Mouse (Mus musculus) cerebellum, adult 18-20 months (tissue): ENCODE measurements at regions not wholly inside any gene's neighbourhood (a gene's known extent, or its start where the extent isn't known, plus 50 kb on each side); places are given as distances from the start of the nearest gene placed in this dataset.
A peak's percentile ranks its signal among the peaks of the same experiment; 100 is the strongest.

Experiments used
- DNase-seq, 2 experiments: peaks; one replicate each; pipeline ENCODE4 v3.0.0; 2021

DNA sequence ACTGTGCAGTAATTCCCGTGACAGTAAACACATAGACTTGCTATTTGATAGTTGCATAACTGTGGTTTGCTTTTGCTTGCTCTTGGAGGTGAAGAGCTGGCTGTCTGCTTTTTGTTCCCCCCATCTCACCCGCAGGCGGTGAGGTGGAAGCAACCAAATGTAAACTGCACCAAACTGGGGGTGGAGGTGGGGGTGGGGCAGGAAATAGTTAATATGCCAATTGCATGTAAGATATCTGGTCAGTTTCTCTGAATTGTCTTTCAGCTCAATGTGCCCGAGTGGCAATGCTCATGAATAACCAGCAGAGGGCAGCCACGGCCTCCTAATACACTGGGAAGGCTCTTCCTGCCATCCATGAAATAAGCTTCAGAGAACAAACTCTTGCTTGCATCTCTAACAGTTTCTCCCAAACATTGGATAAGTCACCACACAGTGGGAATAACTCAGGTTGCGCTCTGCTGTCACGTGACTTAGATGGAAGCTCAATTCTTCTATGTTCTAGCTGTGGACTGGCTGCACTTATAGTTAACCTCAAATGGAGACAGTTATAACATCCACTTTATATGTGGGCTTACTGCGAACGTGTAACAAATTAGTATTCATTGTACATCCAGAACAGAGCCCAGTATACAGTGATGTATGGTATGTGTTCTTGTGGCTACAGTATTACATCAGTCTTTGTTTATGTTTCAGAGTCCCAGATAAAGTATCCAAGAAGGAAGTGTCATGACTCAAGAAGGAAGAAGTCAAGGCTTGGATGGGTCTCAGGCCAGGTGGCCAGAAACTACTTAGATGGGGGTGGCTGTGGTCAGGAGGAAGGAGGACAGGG, 62.0 kb upstream of the Egflam start:
- peak; percentile 57 to 67 for DNase-seq

DNA sequence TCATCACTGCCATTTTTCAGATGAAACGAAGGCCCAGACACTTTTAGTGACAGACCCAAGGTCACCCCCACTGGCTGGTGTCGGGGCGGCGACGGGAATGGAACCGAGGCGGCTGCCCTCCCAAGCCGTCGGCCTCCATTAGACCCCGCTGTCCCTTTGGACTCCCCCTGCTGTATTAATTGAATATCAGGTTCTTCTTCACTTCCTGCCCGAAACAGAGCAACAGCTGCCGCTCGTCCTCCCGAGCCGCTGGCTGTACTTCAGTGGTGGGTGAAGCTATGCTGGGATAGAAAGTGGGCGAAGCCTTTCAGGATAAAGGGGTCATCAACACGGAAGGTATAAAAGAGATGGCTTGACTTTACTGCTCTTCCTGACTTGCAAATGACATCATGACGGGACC, 64.4 kb upstream of the Egflam start:
- DNase-seq = no peak

DNA sequence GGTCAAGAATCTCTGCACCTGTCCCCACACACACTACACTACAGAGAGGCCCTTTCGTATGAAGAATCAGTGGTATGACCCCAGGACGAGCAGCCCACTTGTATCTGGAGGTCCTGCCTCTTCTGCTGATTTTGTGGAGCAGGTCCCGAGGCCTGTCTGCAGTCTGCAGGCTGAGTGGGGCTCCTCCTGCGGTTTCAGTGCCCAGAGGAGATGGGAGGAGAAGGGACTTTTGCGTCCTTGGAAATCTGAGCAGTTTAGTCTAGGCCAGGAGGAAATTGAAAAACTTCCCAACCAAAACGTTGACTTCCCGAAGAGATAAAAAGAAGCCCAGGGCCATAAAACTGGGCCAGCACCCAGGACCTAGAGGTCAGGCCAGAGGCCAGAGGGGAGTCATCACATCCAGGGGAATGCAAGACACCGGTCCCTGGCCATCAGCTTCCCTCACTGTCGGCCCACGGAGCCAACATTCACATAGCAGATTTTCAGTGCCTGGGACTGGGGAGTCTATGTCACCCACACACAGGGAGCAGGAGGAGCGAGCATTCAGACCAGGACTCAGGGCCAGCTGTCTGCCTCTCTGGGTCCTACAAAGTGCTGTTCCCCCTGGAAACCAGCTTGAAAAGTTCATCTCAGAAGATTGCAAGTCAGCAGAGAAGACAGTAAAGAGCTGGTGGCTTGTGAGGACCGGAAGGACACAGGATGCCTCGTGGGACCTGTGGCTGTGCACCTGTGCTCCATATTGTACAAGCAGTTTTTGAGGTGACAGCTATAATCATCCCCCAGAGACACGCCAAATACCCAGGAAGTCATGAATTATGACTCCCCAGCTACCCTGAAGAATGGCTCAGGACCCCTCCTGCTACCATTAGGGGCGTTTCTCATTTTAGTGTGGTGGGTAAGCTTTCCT, 65.5 kb upstream of the Egflam start:
- no peak for DNase-seq

DNA sequence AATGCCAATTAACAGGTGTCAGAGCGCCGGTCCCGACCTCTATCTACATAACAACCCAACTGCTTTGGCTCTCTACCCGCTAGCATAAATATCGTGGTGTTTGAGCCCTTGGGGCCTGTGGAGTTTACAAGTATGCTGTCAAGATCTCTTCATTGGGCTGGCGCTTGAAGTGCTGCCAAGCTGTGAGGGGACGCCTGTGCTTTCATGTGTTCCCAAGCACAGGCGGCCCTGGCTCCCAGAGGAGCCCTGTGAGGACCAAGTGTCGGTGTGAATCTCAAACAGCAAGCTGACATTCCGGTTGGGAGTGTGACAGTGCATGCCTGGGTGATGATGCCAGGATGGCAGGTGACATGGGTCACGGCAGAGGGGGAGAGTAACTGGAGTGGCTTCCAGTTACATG, 82.0 kb upstream of the Egflam start:
- DNase-seq = no peak

DNA sequence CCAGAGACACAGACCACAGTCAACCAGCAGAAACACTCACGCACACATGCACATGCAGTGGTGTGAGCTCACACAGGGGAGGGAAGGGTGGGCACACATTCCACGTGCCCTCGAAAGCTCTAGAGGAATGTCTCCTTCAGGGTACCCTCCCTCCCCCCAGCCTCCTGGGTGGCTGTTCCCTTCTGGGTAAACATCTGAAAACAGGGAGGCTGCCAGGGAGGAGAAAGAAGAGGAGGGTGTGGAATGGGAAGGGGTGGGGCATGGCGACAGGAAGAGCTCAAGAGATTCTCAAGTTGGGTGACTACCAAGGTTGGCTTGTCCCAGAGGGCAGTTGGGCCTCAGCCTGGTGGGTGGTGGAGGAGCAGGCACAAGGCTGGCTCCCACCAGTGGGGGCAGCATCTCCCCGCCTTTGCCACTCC, 82.6 kb upstream of the Egflam start:
- no peak for DNase-seq

DNA sequence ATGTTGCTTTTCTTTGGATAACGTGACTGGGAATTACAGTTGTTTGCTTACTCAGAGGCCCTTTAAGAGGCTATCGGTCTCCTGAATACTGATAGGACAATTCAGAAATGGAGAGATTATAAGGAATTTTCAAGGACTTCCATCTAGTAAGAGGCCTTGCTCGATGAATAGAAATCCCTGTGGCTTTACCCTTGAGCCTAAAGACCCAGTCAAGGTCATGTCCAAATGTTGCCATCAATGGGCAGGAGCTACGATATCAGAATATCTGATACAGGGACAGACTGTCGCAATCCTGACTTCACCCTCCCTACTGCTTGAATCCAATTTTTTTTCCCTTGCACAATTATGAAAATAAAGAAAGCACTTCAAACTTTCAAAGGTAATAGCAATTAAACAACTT, 85.5 kb upstream of the Egflam start:
- no peak for DNase-seq

DNA sequence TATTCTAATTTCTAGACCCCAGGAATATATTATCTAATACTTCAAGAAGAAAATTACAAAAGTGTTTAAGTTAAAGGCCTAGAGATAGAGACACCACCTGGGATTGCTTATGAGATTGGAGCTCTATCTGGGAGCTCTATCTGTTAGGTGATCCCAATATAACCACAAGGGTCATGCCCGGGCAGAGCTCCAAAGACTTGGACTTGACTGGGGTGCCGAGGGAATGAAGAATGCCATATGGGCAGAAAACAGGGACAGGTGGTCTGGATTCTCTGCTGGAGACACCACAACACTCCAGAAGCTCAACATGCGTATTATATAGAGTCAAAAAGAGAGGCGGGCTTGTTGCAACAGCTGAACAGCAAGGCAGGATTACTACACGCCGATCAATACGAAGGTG, 92.9 kb upstream of the Egflam start:
- DNase-seq = peak; percentile 61 to 64

DNA sequence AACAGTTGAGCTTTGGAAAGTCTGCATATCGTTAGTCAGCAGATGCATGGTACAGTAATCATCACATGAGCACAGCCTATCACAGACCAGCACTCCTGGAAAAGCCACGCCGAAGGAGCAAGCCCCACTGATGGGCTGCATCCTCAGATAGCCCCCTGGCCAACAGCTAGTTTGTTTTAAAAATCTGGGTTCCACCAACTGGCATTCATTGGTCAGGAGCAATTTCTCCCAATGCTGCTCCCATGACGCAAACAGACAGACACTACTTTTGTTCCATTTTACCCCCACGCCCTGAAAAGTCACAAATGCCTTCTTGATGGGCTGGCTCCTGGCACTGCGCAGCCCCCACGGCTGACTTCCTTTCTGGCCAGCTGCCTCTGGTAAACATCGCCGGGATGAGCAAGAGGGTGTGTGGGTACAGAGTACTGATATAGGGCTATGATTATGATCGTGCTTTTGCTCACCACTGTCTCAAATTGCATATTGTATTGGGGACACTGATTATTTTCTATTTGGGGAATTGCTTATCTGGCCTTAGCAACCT, 95.0 kb upstream of the Egflam start:
- DNase-seq = no peak

DNA sequence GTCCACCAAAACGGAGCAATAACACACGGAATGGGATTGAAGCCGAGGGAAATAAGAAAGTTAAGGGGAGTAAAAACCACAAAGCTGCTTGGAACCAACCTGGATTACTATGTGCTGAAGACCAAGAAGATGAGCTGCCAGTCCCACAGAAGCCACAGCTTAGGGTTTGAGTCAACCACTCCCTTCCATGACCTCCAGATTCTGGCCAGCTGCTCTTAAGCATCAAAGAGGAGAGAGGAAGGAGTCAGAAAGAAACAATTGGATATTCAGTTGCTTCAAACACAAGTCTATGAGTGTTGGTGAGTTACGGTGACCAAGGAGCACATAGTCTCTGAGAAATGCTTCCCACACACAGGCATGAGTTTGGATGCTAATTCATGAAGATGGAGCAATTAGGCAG, 99.7 kb upstream of the Egflam start:
- DNase-seq = no peak

DNA sequence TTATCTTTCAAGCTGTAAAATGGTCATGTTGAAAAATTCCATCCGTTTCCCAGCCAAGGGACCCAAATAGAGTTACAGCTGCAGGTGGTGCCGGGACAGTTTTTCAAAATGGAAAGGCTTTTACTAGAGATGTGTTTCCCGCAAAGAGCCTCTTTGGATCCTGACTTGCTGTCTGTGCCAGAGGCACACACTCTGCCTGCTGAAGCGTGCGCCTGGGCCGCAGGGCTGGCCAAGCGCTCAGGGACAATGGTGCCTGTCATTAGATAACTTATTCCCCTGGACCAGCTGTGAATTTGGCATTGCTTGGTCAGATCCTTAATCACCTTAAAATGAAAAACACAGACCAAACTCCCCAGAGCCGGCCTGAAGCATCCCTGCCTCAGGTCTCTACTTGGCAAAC, 110.3 kb upstream of the Egflam start:
- DNase-seq = no peak

DNA sequence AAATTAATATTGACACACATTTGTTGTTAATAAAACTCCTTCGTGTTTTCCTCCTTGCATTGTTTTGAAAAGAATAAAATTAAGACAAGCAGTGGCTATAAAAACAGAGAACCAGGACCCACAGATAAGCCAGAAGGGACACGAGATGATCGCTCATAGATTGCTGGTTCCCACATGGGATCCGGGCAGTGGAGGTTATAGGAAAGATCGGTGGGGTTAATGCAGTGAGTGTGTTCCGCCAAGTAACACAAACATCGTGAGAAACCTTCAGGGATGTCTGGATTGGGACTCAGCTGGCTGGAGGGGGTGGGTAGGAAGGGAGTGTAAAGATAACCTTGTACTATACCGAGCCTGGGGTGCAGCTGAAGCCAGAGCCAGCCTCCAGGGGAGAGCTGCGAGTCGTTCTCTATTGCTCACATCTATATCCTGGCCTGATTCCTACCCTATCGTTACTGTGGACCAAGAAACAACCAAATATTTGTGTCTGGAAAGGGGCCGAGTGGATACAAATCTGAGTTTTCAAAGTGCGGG, 116.6 kb upstream of the Egflam start:
- DNase-seq = no peak

DNA sequence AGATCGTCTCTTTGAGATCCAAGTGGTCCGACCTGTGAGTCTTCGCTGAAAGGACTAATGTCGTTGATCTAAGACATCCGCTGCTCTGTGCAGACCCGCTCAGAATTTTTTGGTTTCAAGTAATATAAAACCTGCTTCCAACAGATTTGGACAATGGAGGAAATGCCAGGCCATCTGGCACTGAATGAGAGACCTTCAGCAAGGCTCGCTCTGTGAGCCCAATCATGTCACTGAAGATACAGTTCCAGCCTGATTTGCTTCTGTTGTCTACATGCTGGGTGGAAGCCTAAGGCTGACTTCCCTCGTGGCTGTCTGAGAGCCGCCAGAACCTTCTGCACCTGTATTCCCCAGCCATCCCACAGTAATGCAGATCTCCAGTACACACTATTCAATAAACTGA, 123.4 kb upstream of the Egflam start:
- DNase-seq = peak; percentile 39 to 40

DNA sequence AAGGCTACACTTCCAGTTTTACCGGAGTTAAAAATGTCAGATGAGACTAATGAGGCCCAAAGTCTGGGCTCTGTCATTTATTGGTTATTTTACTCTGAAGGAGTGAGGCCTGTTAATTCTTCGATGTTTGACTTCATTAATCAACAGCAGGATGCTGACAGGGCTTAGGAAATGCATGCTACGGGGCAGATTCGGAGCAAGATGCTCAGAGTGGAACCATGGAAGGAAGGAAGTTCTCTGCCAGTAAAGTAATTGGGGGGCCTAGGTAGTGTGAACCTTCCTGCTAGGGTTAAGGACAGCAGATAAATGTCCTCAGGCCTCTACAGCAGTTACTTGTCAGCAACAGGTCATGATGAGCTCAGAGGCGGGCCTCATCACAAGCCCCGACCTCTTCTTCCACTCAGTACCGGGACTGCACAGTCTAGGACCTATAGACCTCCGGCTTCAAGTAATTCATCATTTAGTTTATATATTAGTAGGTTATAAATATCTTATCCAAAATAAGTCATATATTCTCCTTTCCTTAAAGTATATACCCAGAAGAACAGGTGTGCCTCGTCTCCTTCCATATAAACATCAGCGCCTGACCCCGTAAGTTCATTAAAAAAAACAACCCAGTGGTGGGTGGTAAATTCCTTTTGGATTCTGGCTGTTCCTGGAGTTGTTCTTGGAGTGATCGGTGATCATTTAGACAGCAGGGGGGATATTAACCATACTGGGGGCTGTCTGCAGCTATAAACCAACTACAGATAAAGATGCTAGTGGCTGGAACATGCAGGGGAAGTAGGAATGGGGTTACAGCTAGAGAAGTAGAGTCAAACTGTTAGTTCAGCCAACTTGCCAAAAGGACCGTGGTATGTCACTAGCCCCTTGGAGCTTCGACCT, 124.9 kb upstream of the Egflam start:
- no peak for DNase-seq

DNA sequence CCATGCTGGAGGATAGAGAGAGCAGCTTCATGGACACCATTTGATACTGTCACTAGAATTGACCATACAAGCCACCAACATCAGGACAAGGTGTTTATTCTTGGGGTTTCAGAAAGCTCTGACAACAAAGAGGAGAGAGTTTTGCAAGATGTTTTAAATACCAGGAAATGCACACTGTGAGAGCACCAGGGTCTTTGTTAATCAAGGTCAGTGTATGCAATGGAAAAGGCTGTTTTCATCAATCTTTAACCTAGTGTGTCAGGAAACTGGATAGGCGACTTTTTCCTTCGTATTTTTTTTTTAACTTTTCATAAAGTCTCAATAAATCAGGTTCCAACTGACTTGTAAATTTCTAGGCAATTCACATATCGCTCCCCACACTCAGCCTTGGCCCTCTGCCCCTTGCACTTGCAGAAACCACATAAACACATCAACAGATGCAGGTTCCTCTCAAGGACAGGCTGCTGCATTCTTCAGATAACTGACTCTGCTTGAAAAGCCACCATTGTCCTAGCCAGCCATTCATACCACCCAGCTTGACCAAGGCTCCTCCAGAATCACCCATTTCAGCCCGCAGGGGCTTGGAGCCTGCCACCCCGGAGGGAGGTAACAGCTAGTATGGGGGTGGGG, 132.9 kb upstream of the Egflam start:
- no peak for DNase-seq

DNA sequence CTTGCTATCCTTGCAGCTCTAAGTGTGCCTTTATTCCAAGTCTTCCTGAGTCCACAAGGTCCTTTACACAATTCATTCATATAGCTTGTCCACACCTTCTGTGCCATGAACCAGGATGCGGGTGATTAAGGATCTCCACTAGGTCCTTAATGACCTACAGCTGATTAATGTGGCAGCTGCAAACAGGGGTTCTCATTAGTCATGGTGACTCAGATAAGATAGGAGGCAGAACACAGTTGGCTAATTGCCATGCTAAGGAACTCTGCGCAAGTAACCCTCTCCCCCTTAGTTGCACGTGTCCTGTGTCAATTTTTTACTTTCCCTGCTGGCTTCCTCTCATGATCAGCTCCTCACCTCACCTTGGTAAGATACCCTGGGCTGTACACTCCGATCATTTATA, 139.7 kb upstream of the Egflam start:
- no peak for DNase-seq

DNA sequence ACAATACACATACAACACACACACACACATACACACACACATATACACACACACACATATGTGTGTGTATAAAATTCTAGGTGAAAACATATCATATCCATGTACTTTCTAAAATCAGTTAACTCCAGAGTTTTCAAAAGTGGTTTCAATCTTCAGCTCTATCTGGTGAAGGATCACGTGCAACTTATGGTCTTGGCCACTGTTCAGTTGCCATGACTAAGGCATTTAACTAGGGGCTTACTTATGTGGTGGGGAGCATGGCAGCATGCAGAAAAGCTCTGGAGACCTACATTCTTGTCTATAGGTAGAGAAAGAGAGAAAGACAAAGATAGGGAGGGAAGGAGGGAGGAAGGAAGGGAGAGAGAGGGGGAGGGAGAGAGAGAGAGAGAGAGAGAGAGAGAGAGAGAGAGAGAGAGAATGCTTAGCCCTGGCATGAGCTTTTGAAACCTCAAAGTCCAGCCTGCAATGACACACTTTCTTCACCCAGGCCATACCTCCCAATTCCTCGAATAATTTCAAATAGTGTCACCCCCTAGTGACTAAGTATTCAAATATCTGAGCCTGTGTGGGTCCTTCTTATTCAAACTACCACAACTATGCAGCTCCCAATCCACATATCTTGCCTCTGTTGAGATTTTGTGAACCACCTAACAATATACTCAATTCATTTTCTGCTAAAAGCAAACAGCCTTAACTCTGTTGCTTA, 155.1 kb upstream of the Egflam start:
- DNase-seq = no peak

DNA sequence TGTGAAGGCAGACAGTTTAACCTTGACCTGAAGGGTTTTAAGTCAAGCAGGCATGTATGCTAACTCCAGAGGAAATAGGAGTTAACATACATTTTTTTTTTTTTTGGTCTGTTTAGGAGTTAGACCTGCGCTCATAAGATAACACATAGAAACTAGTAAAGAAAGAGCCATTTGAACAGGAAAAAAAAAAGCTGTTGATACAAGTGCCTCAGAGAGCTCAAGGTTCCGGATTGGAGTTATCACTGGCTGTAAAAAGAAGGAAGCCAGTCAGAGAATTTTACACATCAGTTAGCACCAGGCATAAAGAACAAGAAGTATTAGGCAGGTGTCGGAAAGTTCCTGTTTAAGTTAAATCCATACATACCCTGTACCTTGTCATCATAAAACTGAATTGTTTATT, 156.2 kb upstream of the Egflam start:
- no peak for DNase-seq

DNA sequence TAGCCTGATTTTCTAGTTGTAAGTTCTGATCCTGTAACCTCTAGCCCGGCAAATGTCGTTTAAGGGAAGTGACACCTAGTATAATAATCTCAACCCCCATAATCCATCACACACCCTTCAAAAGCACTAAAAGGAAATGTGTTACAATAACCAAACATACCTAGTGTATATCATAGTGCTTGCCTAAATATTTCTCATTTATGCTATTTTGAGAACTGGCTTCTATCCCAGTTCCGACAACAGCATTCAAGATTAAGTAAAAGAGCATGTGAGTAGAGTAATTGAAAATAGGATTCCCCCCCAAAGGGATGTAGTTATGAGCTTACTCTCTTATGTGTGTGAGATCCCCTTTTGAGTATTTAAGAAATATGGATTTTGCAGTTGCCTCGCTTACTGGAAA, 165.1 kb upstream of the Egflam start:
- DNase-seq = no peak

DNA sequence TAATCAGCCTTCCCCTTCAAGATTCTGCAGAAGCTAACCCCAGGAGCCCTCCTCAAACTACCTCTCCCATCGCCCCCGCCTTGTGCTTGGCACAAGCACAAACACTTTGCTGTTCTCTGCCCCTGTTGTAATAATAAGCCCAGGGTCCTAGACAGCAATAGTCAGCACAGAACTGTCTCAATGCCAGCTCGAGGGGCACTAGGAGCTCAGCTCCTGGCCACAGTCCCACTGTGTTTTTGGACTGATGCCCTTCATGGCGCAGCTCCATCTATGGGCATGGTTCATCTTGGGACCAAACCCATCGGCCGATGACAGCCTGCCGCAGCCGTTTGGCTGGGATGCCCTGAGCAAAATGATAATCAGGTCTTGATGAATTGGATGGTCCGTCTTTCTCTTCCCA, 165.5 kb upstream of the Egflam start:
- DNase-seq = peak; percentile 9 to 26

DNA sequence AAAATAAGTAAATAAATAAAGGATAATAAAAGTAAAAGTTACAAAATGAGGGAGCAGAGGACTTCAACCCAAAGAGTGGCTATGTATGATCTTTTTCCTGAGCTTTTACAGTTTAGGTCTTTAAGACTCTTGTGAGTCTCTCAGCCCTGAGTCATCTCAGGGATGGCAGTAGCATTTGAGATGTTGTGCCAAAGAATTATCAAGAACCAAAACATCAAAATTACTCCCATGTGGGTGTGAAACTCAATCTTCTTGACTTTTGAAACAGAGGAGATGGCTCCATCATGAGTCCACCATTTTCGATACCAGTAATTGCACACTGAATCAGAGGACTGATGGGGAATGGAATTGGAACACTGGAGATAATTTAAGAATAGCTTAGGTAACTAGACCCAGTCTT, 174.0 kb upstream of the Egflam start:
- DNase-seq = no peak

DNA sequence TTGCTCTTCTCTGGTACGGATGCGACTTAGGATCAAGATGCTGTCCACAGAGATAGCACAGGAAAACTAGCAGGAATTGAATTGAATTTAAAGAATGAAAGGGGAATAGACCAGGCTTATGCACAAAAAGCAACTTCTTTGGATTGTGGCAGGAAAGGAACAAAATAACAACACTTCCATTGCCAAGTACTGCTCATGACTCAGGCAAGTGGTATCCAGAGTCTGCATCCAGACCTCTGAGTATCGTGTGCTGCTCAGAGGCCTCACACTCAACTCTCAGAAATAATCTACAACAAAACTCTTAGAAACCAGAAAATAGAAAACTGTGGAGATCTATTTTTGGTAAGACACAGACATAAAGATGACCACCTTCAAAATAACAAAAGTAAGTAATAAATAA, 176.1 kb upstream of the Egflam start:
- DNase-seq = no peak
